Mouse (Mus musculus): ENCODE measurements around the gene Slc22a4.
"Not testable (repeated sequence)": the region's sequence is repeated elsewhere in the genome, so short reads cannot be mapped to it uniquely, and the experiment has no call there.

The Slc22a4 gene

DNA sequence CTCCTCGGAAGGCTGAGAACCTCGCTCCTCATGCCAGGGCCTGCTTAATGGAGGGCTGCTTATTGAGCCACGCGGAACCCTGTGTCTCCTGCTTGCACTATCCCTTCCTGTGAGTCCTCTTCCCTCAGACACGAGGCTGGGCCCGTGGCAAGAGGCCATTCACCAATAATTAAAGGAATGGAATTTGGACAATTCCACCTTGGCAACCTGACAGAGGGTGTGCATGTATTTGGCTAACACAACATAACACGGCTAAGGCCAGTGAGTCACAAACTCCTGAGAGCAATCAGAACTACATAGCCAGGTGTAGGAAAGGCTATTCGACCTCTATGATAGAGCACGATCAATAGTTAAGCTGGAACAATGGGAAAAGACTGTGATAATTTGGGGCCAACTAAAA lies 23.7 kb downstream of the Slc22a4 start:
- DNase-seq, result peak; percentile 97

DNA sequence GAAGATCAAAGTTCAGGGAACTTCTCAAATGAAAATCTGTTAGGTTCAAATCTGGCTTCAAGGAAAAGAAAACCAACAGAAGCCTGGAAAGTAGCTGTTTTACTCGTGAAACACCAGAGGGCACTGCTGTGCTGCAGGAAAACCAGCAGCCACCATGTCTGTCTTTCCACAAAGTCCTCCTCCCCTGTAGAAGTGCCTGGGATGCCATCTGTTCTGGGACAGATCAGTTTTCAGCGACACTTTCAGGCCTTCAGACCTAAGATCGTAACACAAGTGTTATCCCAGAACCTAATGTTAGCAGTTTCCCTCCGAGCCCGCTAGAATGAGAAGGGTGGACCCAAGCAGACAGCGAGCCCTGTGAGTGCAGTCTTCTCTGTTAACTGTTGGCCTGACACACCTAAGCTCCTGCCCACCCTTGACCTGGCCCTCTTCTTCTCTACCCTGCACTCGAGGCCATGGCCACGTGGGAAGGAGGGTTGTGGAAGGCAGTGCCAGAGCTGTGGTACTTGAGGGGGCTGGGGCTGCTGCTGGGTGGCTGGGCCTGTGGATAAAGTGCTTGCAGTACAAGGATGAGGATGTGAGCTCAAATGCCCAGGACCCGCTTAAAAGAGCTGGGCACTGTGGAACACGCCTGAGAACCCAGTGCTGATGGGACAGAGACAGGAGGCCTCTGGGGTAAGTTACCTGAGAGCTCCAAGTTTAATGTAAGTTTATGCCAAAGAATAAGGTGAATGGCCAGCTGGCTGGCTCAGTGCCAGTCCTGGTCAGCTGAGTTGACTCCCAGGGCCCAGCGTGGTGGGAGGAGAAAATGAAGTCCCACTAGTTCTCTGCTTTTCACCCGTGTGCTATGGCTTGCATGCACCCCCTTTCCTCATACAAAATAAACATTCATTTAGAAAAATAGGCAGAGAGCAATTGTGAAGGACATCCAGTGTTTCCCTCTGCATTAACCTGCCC lies 24.9 kb downstream of the Slc22a4 start:
- DNase-seq, result peak; percentile 78

DNA sequence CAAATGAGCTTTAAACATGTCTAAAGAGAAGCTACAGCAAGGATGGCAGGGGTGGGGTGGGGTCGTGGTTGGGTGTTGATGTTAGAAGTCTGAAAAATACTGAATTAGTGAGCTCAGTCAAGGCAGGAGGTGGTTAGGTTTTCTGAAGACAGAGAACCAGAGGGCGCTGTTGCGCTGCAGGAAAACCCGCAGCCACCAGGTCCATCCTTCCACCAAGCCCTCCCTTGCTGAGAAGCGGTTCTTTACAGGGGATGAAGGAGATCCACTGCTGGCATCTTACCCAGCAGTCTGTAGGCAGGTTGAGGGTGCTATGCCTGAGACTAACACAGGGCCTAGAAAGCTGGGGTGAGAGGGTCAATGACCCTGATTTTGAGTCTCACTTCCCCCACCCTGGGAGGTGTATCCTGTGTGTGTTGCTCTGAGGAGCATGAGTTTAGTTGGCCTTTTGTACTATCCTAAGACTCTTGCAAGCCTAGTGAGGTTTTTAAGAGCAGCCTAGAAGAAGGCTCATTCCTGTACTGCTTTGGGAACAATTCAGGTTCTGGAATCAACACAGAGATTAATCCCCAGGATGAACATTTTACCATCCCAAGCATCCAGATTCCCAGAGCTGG lies 25.6 kb downstream of the Slc22a4 start:
- DNase-seq, result no peak

DNA sequence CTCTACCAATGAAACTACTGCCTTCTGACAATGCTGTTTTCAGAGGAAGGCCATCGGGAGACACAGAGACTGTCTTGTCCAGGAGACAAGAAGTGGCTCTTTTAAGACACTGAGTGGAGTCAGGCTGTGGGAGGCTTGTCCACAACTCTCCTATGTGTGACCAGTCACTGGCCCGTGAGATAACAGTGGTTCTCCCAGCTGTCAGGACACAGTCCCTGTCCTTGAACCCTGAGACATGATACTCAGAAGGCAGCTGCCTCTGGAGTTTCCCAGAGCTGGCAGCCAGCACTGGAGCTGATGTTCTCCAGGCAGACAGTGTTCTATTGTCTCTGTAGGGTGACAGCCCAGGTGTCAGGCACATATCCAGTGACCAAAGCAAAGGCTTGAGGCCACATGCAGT lies 30.2 kb downstream of the Slc22a4 start:
- DNase-seq, result no peak

DNA sequence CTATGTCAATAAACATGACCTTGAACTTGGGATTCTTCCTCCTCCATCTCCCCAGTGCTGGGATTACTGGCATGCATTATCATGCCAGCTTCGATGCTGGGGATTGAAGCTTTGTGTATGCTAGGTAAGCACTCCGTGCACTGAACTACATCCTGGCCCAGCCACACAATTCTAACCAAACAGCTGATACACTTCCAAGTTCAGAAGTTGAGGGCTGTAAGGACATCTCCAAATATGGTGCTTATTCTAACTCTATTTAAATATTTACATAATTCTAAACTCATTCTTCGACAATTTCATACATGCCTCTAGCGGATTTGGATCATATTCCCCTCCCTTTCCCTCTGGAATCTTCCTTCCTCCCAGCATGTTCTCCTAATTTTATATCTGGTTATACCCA lies 35.6 kb downstream of the Slc22a4 start:
- DNase-seq, result no peak

DNA sequence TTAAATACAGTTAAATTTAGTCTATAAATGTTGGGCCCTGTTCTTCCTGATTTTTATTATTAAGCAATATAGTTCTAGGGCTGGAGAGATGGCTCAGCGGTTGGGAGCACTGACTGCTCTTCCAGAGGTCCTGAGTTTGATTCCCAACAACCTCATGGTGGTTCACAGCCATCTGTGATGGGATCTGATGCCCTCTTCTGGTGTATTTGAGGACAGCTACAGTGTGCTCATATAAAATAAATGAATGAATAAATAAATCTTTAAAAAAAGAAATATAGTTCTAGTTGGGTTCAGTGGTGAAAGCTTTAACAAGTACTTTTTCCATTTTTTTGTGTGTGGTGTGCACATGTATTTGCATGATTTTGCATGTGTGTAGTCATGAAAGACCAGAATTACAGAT lies 38.7 kb downstream of the Slc22a4 start:
- DNase-seq, result no peak

DNA sequence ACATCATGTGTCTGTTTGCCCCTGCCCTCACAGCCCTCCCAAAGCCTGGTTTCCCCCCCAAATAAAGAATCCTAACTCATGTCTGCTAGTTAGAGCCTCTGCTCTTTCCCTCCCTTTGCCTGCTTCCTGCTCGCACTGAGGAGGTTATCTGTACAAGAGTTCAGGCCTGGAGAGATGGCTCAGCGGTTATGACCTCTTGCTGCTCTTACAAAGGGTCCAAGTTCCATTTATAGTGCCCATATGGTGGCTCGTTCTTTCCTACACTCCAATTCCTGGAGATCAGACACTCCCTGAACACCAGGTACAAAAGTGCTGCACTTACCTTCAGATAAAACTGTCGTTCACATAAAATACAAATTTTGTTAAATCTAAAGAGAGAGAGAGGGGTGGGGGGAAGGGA lies 39.8 kb downstream of the Slc22a4 start:
- DNase-seq, result no peak

DNA sequence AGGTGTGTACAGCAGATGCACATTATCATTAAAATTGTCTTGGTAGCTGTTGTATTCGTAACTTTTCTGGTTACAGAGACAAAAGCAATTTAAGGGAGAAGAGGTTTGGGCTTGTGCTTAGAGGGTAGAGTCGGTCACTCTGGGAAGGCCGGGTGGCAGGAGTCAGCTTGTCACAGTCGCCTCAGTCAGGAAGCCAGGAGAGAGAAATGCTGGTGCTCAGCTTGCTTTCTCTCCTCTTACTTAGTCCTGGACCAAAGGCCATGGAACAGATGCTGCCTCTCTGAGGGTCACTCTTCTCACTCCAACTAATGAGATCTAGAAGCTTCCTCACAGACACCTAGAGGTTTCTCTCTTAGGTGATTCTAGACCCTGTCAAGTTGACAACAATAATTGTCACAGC lies 46.5 kb downstream of the Slc22a4 start:
- DNase-seq, result no peak

DNA sequence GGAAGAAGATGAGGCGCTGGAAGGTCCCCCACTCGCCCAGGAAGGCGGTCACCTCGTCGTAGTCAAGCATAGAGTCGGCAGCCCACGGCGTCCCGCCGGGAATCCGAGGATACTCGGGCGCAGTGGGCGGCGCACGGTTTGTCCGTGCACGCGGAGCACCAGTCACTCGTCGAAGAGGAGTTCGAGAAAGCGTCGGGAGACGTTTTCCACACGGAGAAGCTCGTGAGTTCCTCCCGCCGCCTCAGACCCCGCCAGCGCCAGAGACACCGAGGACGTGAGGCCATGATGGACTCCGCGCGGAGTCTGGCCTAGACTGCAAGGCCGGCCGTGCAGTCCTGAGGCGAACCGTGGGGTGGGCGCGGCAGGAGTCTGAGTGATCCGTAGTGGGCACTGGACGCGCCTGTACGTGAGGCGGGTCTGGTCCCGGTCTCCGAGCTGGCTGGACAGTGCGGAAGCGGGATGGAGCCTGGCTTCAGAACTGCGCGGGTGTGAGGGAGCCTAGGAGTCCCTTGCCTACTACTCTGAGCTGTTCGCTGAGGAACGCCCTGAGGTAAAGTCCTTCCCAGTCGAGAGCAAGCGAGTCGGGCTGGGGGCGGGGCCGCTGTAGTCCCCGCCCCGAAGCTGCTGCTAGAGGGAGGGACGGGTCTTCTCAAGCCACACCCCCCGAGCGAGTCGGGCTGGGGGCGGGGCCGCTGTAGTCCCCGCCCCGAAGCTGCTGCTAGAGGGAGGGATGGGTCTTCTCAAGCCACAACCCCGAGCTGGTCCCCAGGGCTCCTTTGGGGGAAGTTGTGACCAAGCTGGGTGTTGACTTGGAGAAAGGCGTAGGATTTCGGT lies 47.9 kb downstream of the Slc22a4 start, which contains the start of gene Slc22a21:
Gene Slc22a21 (minus strand): TSS at position 545 of the 834 bp plus-strand sequence.
- peak; percentile 82 for DNase-seq

DNA sequence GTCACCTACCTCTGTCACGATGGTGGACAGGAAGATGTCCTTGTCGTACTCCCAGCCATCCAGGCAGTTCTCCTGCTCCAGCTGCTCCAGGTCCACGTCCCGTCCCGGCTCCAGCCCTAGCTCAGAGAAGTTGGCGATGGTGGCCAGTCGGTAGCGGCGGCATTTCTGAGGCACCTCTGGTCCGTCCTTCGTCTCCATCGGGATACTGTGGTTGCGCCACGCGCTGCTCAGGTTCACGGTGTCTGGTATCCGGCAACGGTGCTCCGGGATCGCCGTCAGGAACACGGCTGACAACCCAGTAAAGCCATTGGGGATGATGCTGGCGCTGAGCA lies 48.5 kb downstream of the Slc22a4 start:
- DNase-seq, result not testable (repeated sequence)

DNA sequence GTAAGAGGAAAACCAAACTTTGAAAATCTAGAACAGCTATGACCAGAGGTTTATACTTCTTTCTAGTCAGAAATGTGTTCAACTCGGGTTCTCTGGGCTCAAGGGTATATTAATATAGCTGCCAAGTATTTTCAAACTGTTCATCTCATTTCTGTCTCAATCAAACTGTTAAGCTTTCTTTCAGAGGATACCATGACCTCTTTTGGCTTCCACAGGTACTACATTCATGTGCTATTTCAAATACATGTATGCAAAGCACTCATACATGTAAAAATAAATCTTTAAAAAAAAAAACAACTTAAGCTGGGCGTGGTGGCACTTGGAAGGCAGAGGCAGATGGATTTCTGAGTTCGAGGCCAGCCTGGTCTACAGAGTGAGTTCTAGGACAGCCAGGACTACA lies 50.2 kb downstream of the Slc22a4 start:
- DNase-seq, result no peak

DNA sequence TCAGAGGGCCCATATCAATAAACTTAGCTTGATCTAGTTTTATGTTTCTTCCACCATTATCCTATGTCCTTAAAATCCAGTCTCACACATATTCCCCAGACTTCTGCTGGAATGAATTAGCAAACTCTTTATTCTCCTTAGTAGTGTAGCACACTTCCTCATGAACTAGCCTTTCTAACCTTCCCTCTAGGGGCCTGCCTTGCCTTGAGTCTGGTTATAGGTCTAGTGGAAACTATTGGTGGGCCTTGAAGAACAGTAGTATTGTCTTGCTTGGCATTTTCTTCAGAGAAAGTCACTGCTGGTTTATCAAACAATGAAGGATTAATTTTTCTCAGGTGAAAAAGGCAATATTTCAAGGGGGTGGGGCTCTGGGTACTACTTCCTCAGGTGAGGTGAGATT lies 52.3 kb downstream of the Slc22a4 start:
- no peak for DNase-seq

DNA sequence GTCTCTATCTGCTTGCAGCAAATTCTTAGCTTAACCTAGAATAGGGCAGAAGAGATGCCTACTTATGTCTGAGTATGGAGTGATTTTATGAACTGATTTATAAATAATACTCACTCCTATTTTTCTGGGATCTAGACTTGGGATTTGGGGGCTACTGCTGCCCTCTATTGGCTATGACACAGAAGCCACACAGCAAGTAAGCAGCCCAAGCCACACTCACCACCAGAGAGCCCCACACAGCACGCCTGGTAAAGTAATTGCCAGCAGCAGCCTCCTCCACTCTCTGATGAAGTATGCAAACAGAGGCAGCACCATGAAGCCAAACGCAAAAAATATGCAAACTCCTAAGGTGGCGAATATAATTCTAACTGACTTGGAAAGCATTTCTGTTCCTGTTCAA lies 68.9 kb downstream of the Slc22a4 start:
- DNase-seq, result peak; percentile 35

DNA sequence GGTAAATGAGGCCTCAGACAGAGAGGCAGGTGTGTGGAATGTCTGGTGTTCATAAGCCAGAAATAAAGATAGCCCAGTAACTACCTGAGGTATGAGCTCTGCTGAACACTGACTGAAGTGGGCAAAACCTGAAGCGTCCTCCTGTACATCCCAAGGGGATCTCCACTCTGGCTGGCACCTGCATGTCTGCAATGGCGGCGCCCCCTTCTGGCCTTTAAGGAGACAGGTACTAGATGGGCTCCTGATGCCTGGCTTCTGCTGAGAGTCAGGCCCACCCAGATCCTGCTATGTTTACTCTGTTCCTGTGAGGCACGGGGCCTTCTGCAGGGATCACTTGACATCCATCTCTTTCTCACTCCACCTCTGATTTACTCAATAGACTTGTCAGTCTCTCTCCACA lies 69.7 kb downstream of the Slc22a4 start:
- not testable (repeated sequence) for DNase-seq

DNA sequence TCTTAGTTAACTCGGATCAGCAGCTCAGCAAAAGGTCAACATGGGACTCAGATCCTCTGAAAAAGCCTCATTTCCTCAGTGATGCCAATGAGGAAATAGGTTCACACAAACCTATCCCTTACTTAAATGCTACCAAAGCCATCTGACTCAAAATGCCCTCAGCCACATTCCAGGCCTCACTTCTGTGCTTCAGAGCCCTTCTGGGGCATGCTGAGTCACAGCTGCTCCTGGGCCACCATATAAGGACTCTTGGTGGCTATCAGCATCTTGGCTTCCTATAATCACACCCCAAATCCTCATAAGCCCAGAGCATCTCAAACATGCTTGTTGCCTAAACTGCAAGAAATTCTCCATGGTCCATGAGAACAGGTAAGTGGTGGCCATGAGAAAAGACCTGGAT lies 71.3 kb downstream of the Slc22a4 start:
- DNase-seq, result no peak

DNA sequence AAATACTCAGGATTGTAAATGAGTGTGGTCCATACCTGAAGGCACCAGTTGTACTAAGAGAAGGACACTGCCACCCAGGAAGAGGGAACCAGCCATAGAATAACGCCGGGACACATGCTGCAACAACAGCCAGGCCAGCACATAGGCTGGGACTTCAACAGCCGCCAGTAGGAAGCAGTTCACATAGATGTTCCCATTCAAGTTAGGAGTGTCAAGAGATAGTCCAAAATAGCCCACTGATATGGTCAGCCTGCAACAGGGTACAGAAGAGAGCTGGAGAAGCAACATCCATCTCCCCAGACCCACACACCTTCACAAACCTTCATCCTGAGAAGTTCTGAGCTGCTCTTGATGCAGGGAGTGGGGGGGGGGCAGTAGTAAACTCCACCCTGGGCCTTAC lies 73.2 kb downstream of the Slc22a4 start:
- no peak for DNase-seq

DNA sequence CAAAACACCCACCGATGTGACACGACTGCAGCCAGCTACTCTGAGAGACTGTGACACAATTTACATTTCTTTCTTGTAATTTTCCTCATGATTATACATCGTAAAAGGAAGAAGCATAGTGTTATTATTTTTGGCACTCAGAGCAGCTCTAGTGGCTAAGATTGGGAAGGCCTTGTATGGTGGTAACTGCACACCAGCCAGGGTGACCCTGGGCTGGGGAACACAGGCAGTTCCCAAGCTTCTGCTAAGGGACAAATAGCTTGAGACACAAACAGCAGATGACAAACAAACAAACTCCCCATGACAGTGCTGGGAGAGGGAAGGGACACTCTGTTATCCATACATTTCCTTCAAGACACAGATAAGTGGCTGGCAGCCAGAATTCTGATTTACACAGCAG lies 77.8 kb downstream of the Slc22a4 start:
- not testable (repeated sequence) for DNase-seq
